Mouse (Mus musculus): ENCODE results near the gene Plekho2.

GRCm38 (mm10) chr9:65598765-65599249 lies 19.0 kb upstream of the Plekho2 start:
- TF ChIP-seq CTCF (IDR thresholded peaks at IDR 0.05; ENCODE audit: insufficient read depth, low read length) (peak; percentile 33; the same call in 1 of the 2 replicates), POLR2A (IDR thresholded peaks at IDR 0.05; ENCODE audit: borderline replicate concordance, extremely low read depth, low read depth, low read length) (no peak)

Data from lung, adult 2 months (tissue).